Comparison of ENCODE assay signal across 17 mouse cellular contexts in the genomic region with DNA sequence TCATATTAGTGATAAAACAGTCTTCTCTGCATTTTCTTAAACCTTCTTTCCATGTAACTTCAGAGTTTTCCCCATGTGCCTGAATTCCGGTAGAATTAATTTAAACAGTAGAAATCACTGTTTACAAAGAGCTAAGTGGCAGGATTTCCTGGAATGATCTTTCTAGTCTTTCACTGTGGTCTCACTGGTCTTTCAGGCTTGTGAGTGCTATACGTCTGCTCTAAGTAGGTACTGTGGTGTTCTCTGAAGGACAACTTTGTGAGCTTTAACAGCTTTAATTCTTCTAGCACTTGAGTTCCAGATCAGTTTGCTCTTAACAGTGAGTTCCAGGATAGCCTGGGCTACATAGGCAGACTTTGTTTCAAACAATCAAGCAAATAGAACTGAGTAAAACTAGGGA. TPM values are rescaled to one million over a fixed set of nuclear protein-coding genes. Genes with fewer than 3 reads are reported as not detected.
"Had no signal": no experiment of that assay in that cellular context is flagged by ENCODE, and none has a peak within 500 bp of the region (broad histone marks: within the 10 kb centered on the region; RNA-seq: fewer than 3 reads in every experiment).

No protein-coding gene starts in this region.

- H3K4me2 ChIP-seq: liver, embryonic 11.5 days; liver, embryonic 13.5 days; liver, embryonic 15.5 days; midbrain, embryonic 11.5 days; midbrain, embryonic 13.5 days; midbrain, embryonic 15.5 days; neural tube, embryonic 12.5 days; stomach, embryonic 15.5 days had no signal

- ATAC-seq: liver, postnatal 0 days; midbrain, embryonic 13.5 days; midbrain, embryonic 15.5 days had no signal

- H3K9ac ChIP-seq: liver, embryonic 13.5 days; liver, embryonic 15.5 days; liver, postnatal 0 days; midbrain, embryonic 13.5 days; midbrain, embryonic 15.5 days; neural tube, embryonic 12.5 days; stomach, embryonic 15.5 days had no signal

- H3K4me1 ChIP-seq: liver, embryonic 15.5 days had no signal

- H3K27ac ChIP-seq: liver, embryonic 13.5 days; liver, embryonic 15.5 days; macrophage; midbrain, embryonic 13.5 days; midbrain, embryonic 15.5 days; neural tube, embryonic 12.5 days; stomach, embryonic 15.5 days; stomach, postnatal 0 days had no signal

- H3K27me3 ChIP-seq: liver, embryonic 13.5 days; liver, embryonic 15.5 days; megakaryocyte, embryonic 14.5 days; midbrain, embryonic 13.5 days; midbrain, embryonic 15.5 days; neural tube, embryonic 12.5 days; stomach, embryonic 15.5 days had no signal

- H3K4me3 ChIP-seq: liver, embryonic 13.5 days; liver, embryonic 15.5 days; megakaryocyte, embryonic 14.5 days; midbrain, embryonic 13.5 days; midbrain, embryonic 15.5 days; neural tube, embryonic 12.5 days; stomach, embryonic 15.5 days had no signal

- H3K36me3 ChIP-seq: liver, embryonic 15.5 days; midbrain, embryonic 15.5 days had no signal

- H3K9me3 ChIP-seq: liver, embryonic 13.5 days; liver, embryonic 15.5 days; megakaryocyte, embryonic 14.5 days; midbrain, embryonic 13.5 days; midbrain, embryonic 15.5 days; neural tube, embryonic 12.5 days; stomach, embryonic 15.5 days had no signal

- DNase-seq: liver, embryonic 13.5 days; liver, postnatal 0 days; right cerebral cortex, postnatal 14 days; thymus, adult 2 months; thymus, postnatal 25 days; thymus, postnatal 4 days had no signal

RNA-seq across cellular contexts. Expression of a gene that starts 41.7 kb away (rescaled TPM):
- polyA plus RNA-seq: macrophage; neural tube, embryonic 14.5 days had no signal
